Mouse (Mus musculus) left cerebral cortex, postnatal 36 days (tissue): ENCODE data around the gene Sfrp5. TPM values are rescaled to one million over a fixed set of nuclear protein-coding genes. Genes with fewer than 3 reads are reported as not detected.
A peak's percentile ranks its signal among the peaks of the same experiment; 100 is the strongest.

Experiments
- DNase-seq, 2 experiments: peaks; one replicate each; pipeline ENCODE4 v3.0.0; 2021 to 2022; ENCODE audit warnings: low spot score in 2 of 2, mixed read lengths in 1 of 2
- intact Hi-C: fragments of 180-260 bp; cut with DNase I; formaldehyde crosslinking; loops from one replicate; pipeline ENCODE4 v1.15.1; 2025
- total RNA-seq, 2 experiments: library from RNA; stranded (reverse); gene quantifications; 2 replicates each; pipeline ENCODE4 v1.2.3; 2021

The Sfrp5 gene
- total RNA-seq, 2 experiments from 2014 or later = 0.27 to 0.76 TPM

DNA sequence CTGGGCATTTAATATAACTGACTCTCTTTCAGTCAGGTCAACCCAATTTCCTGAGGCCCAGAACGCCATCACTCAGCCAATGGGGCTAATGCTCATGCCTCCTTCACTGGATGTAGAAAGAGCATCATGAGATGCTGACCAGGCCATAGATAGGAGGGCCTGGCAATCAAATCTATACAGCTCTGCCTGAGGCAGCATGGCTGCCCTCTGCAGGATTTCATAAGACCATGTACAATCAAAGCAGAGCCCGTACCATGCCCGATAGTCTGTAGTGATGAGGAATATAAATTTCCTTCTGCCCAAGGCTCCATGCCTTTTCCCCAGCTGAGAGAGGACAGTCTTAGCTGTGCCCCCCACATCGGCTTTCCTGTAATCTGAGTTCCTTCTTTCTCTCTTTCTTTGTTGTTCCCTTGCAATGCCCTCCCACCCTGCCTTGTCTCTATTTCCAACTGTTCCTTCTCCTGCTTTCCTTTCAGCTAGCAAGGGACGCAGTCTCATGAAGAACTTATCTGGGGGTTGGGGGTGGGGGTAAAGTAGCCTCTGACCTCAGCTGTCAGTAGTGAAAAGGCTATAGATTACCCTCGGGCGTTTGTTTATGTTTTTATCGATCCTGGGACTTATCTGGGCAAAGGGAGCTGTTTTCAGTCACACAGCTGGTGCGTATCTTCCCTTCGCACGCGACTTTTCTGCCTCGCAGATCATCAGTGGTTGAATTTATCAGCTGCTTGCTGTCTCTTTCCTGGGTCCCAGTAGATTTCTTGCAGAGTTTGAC lies 43.6 kb downstream of the Sfrp5 start:
- intact Hi-C loops = no loop called here
- no peak for DNase-seq

DNA sequence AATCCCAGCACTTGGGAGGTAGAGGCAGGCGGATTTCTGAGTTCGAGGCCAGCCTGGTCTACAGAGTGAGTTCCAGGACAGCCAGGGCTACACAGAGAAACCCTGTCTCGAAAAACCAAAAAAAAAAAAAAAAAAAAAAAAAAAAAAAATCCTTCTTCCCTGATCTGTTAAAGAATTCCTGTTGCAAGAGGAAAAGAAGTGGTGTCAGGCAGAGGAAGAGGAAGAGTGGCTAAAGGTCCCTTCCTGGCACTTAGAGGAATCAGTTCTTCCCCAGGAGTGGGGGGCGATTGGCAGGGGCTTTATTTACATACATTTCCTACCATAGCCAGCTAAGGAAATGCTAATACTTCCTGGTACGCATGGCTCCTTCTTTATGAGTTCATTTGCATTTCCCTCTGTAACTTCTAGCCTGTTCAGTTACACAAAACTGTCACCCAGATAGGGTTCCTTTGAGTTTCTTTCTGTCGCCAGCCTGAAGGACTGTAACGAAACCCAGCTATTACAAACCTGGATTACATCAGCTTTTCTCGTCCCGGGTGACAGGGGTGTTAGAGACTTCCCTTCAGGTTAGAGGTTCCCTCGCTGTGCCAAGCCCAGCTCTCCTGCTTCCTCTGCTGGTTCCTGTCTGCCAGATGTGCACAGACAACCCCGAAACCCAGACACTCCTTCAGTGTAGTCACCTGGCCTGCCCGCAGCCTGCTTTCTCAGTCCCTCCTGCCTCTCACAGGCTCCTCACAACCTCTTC lies 44.4 kb downstream of the Sfrp5 start:
- intact Hi-C loops = no loop called here
- DNase-seq = no peak

DNA sequence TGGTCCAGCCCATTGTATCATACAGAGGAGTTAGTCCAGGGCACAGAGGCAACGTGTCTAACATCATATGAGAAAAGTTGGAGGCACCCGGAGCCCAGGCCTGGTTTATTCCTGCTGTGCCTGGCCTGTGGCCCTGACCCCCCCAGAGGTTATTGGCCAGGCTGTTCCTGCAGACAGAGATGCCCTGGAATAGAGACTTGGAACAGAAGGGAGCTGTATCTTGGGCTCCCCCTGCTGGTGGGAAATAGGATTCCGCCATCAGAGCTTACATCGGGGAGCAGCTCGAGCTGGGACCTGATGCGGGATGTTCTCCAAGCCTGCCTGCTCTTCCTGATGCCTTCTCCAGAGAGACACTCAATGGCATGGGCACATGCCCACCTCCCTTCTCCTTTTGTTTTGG lies 50.1 kb downstream of the Sfrp5 start:
- intact Hi-C loops = no loop called here
- DNase-seq = peak; percentile 76 to 85

DNA sequence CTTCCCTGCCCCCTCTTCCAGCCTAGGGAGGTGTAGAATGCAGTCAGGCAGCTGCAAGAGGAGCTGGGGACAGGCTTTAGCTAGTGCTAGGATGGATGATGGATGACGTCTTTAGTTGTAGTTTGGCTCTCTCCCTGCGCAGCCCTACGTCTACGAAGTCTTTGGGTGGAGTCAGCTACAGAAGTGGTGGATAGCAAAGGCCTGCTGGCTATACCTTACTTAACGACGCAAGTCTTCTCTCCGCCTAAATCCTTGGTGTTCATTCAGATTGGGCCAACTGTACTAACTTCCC lies 53.5 kb downstream of the Sfrp5 start:
- DNase-seq = no peak
- intact Hi-C loops = loop anchor here (5.0 kb wide), 1 partner anchor 111 kb away; the partner anchor contains the start of gene Ankrd2

Other genes starting within 250 kb of the Sfrp5 start
- gene Mms19, start 221.1 kb downstream of the Sfrp5 start, total RNA-seq = 10 to 100 TPM; 25.2 to 36.7 TPM
- gene Ubtd1, start 220.5 kb downstream of the Sfrp5 start, total RNA-seq = 10 to 100 TPM; 12.2 to 15.1 TPM
- gene Ankrd2, start 166.3 kb downstream of the Sfrp5 start, total RNA-seq = not detected
- gene Hoga1, start 156.6 kb downstream of the Sfrp5 start, total RNA-seq = 1 to 10 TPM; 3.4 to 4.2 TPM
- under 1 TPM; 0.62 to 0.86 TPM for gene 4933411K16Rik, start 150.0 kb downstream of the Sfrp5 start, total RNA-seq
- 10 to 100 TPM; 67.8 to 75.3 TPM for gene Morn4, start 115.9 kb downstream of the Sfrp5 start, total RNA-seq
- gene Pi4k2a, start 111.8 kb downstream of the Sfrp5 start, total RNA-seq = 10 to 100 TPM; 63.6 to 72.2 TPM
- 10 to 100 TPM; 29.3 to 40.2 TPM for gene Avpi1, start 73.2 kb downstream of the Sfrp5 start, total RNA-seq
- gene Marveld1, start 54.9 kb downstream of the Sfrp5 start, total RNA-seq = 1 to 10 TPM; 9.5 to 9.8 TPM
- 10 to 100 TPM; 78.8 to 94.5 TPM for gene Zfyve27, start 38.3 kb downstream of the Sfrp5 start, total RNA-seq
- 100 to 1,000 TPM; 122 to 150 TPM for gene Golga7b, start 45.3 kb upstream of the Sfrp5 start, total RNA-seq
- 10 to 100 TPM; 67.7 to 77.0 TPM for gene Crtac1, start 229.5 kb upstream of the Sfrp5 start, total RNA-seq